ENCODE assay signal across 8 mouse cellular contexts in genomic region chr8:71273151-71273510, GRCm38 (mm10). TPM values are rescaled to one million over a fixed set of nuclear protein-coding genes. Genes with fewer than 3 reads are reported as not detected.
DNase-seq lines count a peak whose midpoint lies in the region; ATAC-seq lines count a peak whose summit lies in the region.

No protein-coding gene starts in this region.

- ATAC-seq in forebrain, embryonic 16.5 days: no peak
- ATAC-seq in hindbrain, embryonic 11.5 days (ENCODE audit: low FRiP score): no peak

- H3K4me3 ChIP-seq in brown adipose tissue, adult 24 weeks (ENCODE audit: insufficient read depth, low read depth, low read length): peak overlapping the region; percentile 84
- peak overlapping the region; percentile 76 for H3K4me3 ChIP-seq in forebrain, embryonic 16.5 days (replicated peaks; ENCODE audit: low read length)
- peak overlapping the region; percentile 61 for H3K4me3 ChIP-seq in hindbrain, embryonic 11.5 days (ENCODE audit: low read depth, low read length)

- under 1% methylated on average over 14 of the region's 14 CpGs for WGBS in forebrain, embryonic 16.5 days
- 2% methylated on average over 13 of the region's 14 CpGs for WGBS in hindbrain, embryonic 11.5 days

- H3K4me1 ChIP-seq in brown adipose tissue, adult 24 weeks (ENCODE audit: control insufficient read depth, insufficient read depth, insufficient read length, low read length): peaks cover 6% of the 10 kb centered on the region
- H3K4me1 ChIP-seq in forebrain, embryonic 16.5 days (replicated peaks; ENCODE audit: control insufficient read depth, insufficient read depth, low read length): peaks cover 22% of the 10 kb centered on the region
- peaks cover 6% of the 10 kb centered on the region; the same call in 1 of the 2 replicates for H3K4me1 ChIP-seq in hindbrain, embryonic 11.5 days (replicated peaks; ENCODE audit: control insufficient read depth, insufficient read depth, low read length)

- DNase-seq in ES-CJ7 (ENCODE audit: low read depth, low spot score): peak; percentile 57
- DNase-seq in hindbrain, embryonic 11.5 days (ENCODE audit: low spot score): no peak
- peak; percentile 32 to 47 for DNase-seq in layer of hippocampus, postnatal 10 days (ENCODE audit: low spot score in 2 of 2)
- DNase-seq in lung, postnatal 36 days: peak; percentile 79
- peak; percentile 53 for DNase-seq in retina, embryonic 14.5 days (ENCODE audit: low spot score)
- DNase-seq in thymus, postnatal 25 days: peak; percentile 73

- H3K9me3 ChIP-seq in forebrain, embryonic 16.5 days (ENCODE audit: control insufficient read depth, low read length): no peaks in the 10 kb centered on the region
- H3K9me3 ChIP-seq in hindbrain, embryonic 11.5 days (ENCODE audit: control insufficient read depth, low read length): no peaks in the 10 kb centered on the region

- peak overlapping the region; percentile 75 for H3K27ac ChIP-seq in brown adipose tissue, adult 24 weeks (replicated peaks; ENCODE audit: low read depth, low read length)
- H3K27ac ChIP-seq in forebrain, embryonic 16.5 days (ENCODE audit: low read length): peak overlapping the region; percentile 69
- peak overlapping the region; percentile 71; the same call in 1 of the 2 replicates for H3K27ac ChIP-seq in hindbrain, embryonic 11.5 days (ENCODE audit: low read depth, low read length)

- H3K27me3 ChIP-seq in forebrain, embryonic 16.5 days (replicated peaks; ENCODE audit: control insufficient read depth, insufficient read depth, low read length): no peaks in the 10 kb centered on the region
- H3K27me3 ChIP-seq in hindbrain, embryonic 11.5 days (ENCODE audit: control insufficient read depth, insufficient read depth, low read length): no peaks in the 10 kb centered on the region

- H3K4me2 ChIP-seq in forebrain, embryonic 16.5 days (ENCODE audit: low read length): peak overlapping the region; percentile 74
- peak overlapping the region; percentile 62 for H3K4me2 ChIP-seq in hindbrain, embryonic 11.5 days (replicated peaks; ENCODE audit: low read depth, low read length)

- H3K9ac ChIP-seq in forebrain, embryonic 16.5 days (replicated peaks; ENCODE audit: low read depth, low read length): peak overlapping the region; percentile 76
- H3K9ac ChIP-seq in hindbrain, embryonic 11.5 days (ENCODE audit: low read depth, low read length): peak overlapping the region; percentile 67

- peaks cover 2% of the 10 kb centered on the region for H3K36me3 ChIP-seq in forebrain, embryonic 16.5 days (ENCODE audit: control insufficient read depth, insufficient read depth)
- H3K36me3 ChIP-seq in hindbrain, embryonic 11.5 days (ENCODE audit: control insufficient read depth, insufficient read depth, low read length): no peaks in the 10 kb centered on the region

RNA-seq across cellular contexts. Expression of gene Haus8, which starts 0.4 kb away (rescaled TPM):
- 2.8 and 5.3 TPM in 2 replicates for polyA plus RNA-seq in brown adipose tissue, adult 24 weeks (2012; ENCODE audit: insufficient read depth, insufficient read length, missing spikeins)
- 53.2 and 56.0 TPM in 2 replicates for polyA plus RNA-seq in forebrain, embryonic 16.5 days (2015; fragmentation: Nextera tagmentation; extraction: Ambion mirVana)
- polyA plus RNA-seq in hindbrain, embryonic 11.5 days (2014; fragmentation: Nextera tagmentation; extraction: Ambion mirVana): 56.5 and 61.7 TPM in 2 replicates
- 10 to 100 TPM; 19.0 to 22.3 TPM for total RNA-seq in layer of hippocampus, postnatal 10 days (2021)

RNA-seq across cellular contexts. Expression of gene Myo9b, which starts 0.6 kb away (rescaled TPM):
- polyA plus RNA-seq in brown adipose tissue, adult 24 weeks (2012; ENCODE audit: insufficient read depth, insufficient read length, missing spikeins): 10.3 and 14.4 TPM in 2 replicates
- polyA plus RNA-seq in forebrain, embryonic 16.5 days (2015; fragmentation: Nextera tagmentation; extraction: Ambion mirVana): 19.8 and 23.9 TPM in 2 replicates
- polyA plus RNA-seq in hindbrain, embryonic 11.5 days (2014; fragmentation: Nextera tagmentation; extraction: Ambion mirVana): 16.1 and 17.4 TPM in 2 replicates
- 10 to 100 TPM; 33.2 to 36.6 TPM for total RNA-seq in layer of hippocampus, postnatal 10 days (2021)
